Mouse (Mus musculus) forebrain, embryonic 11.5 days (tissue): ENCODE measurements at regions not wholly inside any gene's neighbourhood (a gene's known extent, or its start where the extent isn't known, plus 50 kb on each side); places are given as distances from the start of the nearest gene placed in this dataset.

Source experiments
- ATAC-seq: fragments of 200-750 bp; cut with Nextera tagmentation; replicated peaks from 2 replicates; pipeline ENCODE4 v1.8.0; 2017; ENCODE audit warnings: moderate TSS enrichment; ENCODE audit not compliant: low FRiP score
- DNase-seq: peaks from one replicate; pipeline ENCODE4 v3.0.0-alpha.2; 2017; ENCODE audit warnings: low spot score
- H3K27ac ChIP-seq: fragments of 300-500 bp; sonication (generic); 2 replicates; pipeline ENCODE4 v1.5.1; 2014; ENCODE audit warnings: low read depth, low read length
- H3K27me3 ChIP-seq: fragments of 300-500 bp; sonication (generic); 2 replicates; pipeline ENCODE4 v1.6.1; 2014; ENCODE audit warnings: mild to moderate bottlenecking, low read length, mixed read lengths; ENCODE audit not compliant: control insufficient read depth, insufficient read depth
- H3K36me3 ChIP-seq: fragments of 300-500 bp; sonication (generic); 2 replicates; pipeline ENCODE4 v1.6.1; 2014; ENCODE audit warnings: mild to moderate bottlenecking, low read length, moderate library complexity, mixed read lengths; ENCODE audit not compliant: control insufficient read depth, insufficient read depth
- H3K4me1 ChIP-seq: fragments of 300-500 bp; sonication (generic); replicated peaks from 2 replicates; pipeline ENCODE4 v1.6.1; 2014; ENCODE audit warnings: low read length, mixed read lengths; ENCODE audit not compliant: control insufficient read depth, insufficient read depth
- H3K4me2 ChIP-seq: fragments of 300-500 bp; sonication (generic); 2 replicates; pipeline ENCODE4 v1.6.1; 2014; ENCODE audit warnings: low read depth, mild to moderate bottlenecking, low read length, moderate library complexity, mixed read lengths; ENCODE audit not compliant: severe bottlenecking
- H3K4me3 ChIP-seq: fragments of 300-500 bp; sonication (generic); 2 replicates; pipeline ENCODE4 v1.5.1; 2014; ENCODE audit warnings: low read depth, low read length
- H3K9ac ChIP-seq: fragments of 300-500 bp; sonication (generic); 2 replicates; pipeline ENCODE4 v1.6.1; 2014; ENCODE audit warnings: low read length
- H3K9me3 ChIP-seq: fragments of 300-500 bp; sonication (generic); 2 replicates; pipeline ENCODE4 v1.6.1; 2016; ENCODE audit warnings: low read length, mixed read lengths; ENCODE audit not compliant: control insufficient read depth
- WGBS: fragments of 180-500 bp; shearing (Covaris S2); extraction: QIAGEN DNeasy Blood & Tissue Kit; methylation state at CpG from one replicate; pipeline ENCODE4 v1.1.7; 2014; 5-methylcytosine and 5-hydroxymethylcytosine counted together

GRCm38 (mm10) chr3:157759856-157760255 lies 165.0 kb downstream of the Cth start:
- Histone ChIP-seq H3K9me3 (no peaks in the 10 kb centered on the region), H3K36me3 (no peaks in the 10 kb centered on the region), H3K27ac (no peak overlapping the region), H3K4me2 (no peak overlapping the region), H3K9ac (no peak overlapping the region), H3K27me3 (no peaks in the 10 kb centered on the region), H3K4me1 (no peaks in the 10 kb centered on the region), H3K4me3 (no peak overlapping the region)
- ATAC-seq = no peak
- no peak for DNase-seq
- WGBS = 91% methylated on average over 1 of the region's 1 CpGs

- H3K36me3 ChIP-seq = no peaks in the 10 kb centered on the region
- H3K4me1 ChIP-seq = no peaks in the 10 kb centered on the region
- H3K4me2 ChIP-seq = no peak overlapping the region
- DNase-seq (no peak), ATAC-seq (no peak)
- no peak overlapping the region for H3K27ac ChIP-seq
- WGBS = 83% methylated on average over 4 of the region's 4 CpGs
- no peaks in the 10 kb centered on the region for H3K9me3 ChIP-seq
- H3K9ac ChIP-seq = no peak overlapping the region
- H3K27me3 ChIP-seq = no peaks in the 10 kb centered on the region
- H3K4me3 ChIP-seq = no peak overlapping the region
Measured at GRCm38 (mm10) chr3:157754826-157755225, 170.1 kb downstream of the Cth start.

GRCm38 (mm10) chr3:157750266-157750665 lies 174.6 kb downstream of the Cth start:
- Histone ChIP-seq H3K4me1 (no peaks in the 10 kb centered on the region), H3K9me3 (no peaks in the 10 kb centered on the region), H3K4me2 (no peak overlapping the region), H3K36me3 (no peaks in the 10 kb centered on the region), H3K4me3 (no peak overlapping the region), H3K9ac (no peak overlapping the region), H3K27me3 (no peaks in the 10 kb centered on the region), H3K27ac (no peak overlapping the region)
- ATAC-seq (no peak), DNase-seq (no peak)
- 83% methylated on average over 3 of the region's 3 CpGs for WGBS

GRCm38 (mm10) chr3:157748395-157749037 lies 176.4 kb downstream of the Cth start:
- Histone ChIP-seq H3K4me3 (no peak overlapping the region), H3K27ac (no peak overlapping the region), H3K9ac (no peak overlapping the region), H3K27me3 (no peaks in the 10 kb centered on the region), H3K4me1 (no peaks in the 10 kb centered on the region), H3K4me2 (no peak overlapping the region), H3K36me3 (no peaks in the 10 kb centered on the region), H3K9me3 (no peaks in the 10 kb centered on the region)
- no peak for ATAC-seq
- 78% methylated on average over 3 of the region's 3 CpGs for WGBS
- no peak for DNase-seq

- no peak for ATAC-seq
- no peak overlapping the region for H3K27ac ChIP-seq
Measured at GRCm38 (mm10) chr3:157743000-157743399, 176.3 kb downstream of the Ptger3 start.

GRCm38 (mm10) chr3:157739628-157740294 lies 173.1 kb downstream of the Ptger3 start:
- ATAC-seq (no peak), DNase-seq (no peak)
- Histone ChIP-seq H3K27me3 (no peaks in the 10 kb centered on the region), H3K4me3 (no peak overlapping the region), H3K4me1 (no peaks in the 10 kb centered on the region), H3K9me3 (no peaks in the 10 kb centered on the region), H3K27ac (no peak overlapping the region), H3K36me3 (no peaks in the 10 kb centered on the region), H3K4me2 (no peak overlapping the region), H3K9ac (no peak overlapping the region)
- WGBS = 96% methylated on average over 1 of the region's 1 CpGs

More at GRCm38 (mm10) chr3:157743000-157743399, 176.3 kb downstream of the Ptger3 start:
- Histone ChIP-seq H3K9me3 (no peaks in the 10 kb centered on the region), H3K9ac (no peak overlapping the region), H3K4me2 (no peak overlapping the region), H3K36me3 (no peaks in the 10 kb centered on the region), H3K4me1 (no peaks in the 10 kb centered on the region), H3K4me3 (no peak overlapping the region), H3K27me3 (no peaks in the 10 kb centered on the region)
- 88% methylated on average over 1 of the region's 1 CpGs for WGBS
- DNase-seq = no peak

DNA sequence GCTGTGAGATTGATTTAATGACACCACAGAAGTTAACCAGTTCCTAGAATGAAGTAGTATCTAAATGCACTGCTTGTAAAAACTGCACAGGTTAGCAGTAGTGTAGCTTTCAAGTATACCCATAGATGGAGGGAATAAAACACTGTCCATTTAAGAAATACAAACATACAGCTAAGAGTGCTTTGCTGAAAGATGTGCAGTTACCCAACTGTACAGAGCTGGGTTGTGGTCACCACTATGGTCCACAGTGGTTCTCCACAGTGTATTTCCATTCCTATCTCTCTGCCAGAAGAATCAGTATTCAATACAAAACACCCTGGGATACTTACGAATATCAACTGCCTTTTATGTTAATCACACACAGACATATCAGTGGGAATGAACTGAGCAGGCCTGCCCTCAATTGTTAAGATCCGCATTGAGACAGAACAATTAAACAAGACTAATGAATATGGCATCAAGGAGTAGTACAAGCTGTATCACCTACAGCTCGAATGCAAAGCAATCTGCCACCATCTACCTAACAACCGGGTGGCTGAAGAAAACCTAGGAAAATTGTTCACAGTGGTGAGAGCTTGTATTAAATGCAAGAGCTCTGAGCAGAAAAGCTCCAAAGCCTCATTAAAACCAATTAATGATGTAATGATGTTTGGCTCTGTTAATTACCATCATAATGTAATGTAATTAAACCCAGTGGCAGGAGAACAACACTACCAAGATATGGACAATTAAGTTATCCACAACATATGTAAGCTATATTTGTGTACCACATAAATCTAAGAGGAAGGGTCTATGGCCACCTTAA lies 165.6 kb downstream of the Ptger3 start:
- H3K27me3 ChIP-seq = no peaks in the 10 kb centered on the region
- no peak overlapping the region for H3K9ac ChIP-seq
- H3K9me3 ChIP-seq = no peaks in the 10 kb centered on the region
- no peaks in the 10 kb centered on the region for H3K36me3 ChIP-seq
- no peak overlapping the region for H3K4me3 ChIP-seq
- ATAC-seq = peak; percentile 83
- DNase-seq = no peak
- no peak overlapping the region for H3K4me2 ChIP-seq
- 51% methylated on average over 4 of the region's 4 CpGs for WGBS
- no peaks in the 10 kb centered on the region for H3K4me1 ChIP-seq
- H3K27ac ChIP-seq = no peak overlapping the region

GRCm38 (mm10) chr3:157729711-157730367 lies 163.1 kb downstream of the Ptger3 start:
- WGBS = 47% methylated on average over 1 of the region's 1 CpGs
- Histone ChIP-seq H3K4me3 (no peak overlapping the region), H3K27me3 (no peaks in the 10 kb centered on the region), H3K4me2 (no peak overlapping the region), H3K9me3 (no peaks in the 10 kb centered on the region), H3K36me3 (no peaks in the 10 kb centered on the region), H3K27ac (no peak overlapping the region), H3K4me1 (no peaks in the 10 kb centered on the region), H3K9ac (no peak overlapping the region)
- no peak for ATAC-seq
- no peak for DNase-seq
